Mouse (Mus musculus) intestine, postnatal 0 days (tissue): ENCODE results near the gene Fut2. TPM values are rescaled to one million over a fixed set of nuclear protein-coding genes. Genes with fewer than 3 reads are reported as not detected.

Experiments used
- ATAC-seq: fragments of 200-750 bp; cut with Nextera tagmentation; 2 replicates; pipeline ENCODE4 v1.8.0; 2017; ENCODE audit warnings: mild to moderate bottlenecking, moderate TSS enrichment, moderate library complexity
- H3K27ac ChIP-seq: fragments of 300-500 bp; sonication (generic); 2 replicates; pipeline ENCODE4 v1.5.1; 2014; ENCODE audit warnings: mild to moderate bottlenecking, low read depth, low read length, moderate library complexity
- H3K27me3 ChIP-seq: fragments of 300-500 bp; sonication (generic); replicated peaks from 2 replicates; pipeline ENCODE4 v1.6.1; 2014; ENCODE audit warnings: low read length, mixed read lengths; ENCODE audit not compliant: control insufficient read depth, insufficient read depth
- H3K36me3 ChIP-seq: fragments of 300-500 bp; sonication (generic); 2 replicates; pipeline ENCODE4 v1.6.1; 2014; ENCODE audit warnings: mild to moderate bottlenecking, moderate library complexity; ENCODE audit not compliant: control insufficient read depth, insufficient read depth
- H3K4me1 ChIP-seq: fragments of 300-500 bp; sonication (generic); replicated peaks from 2 replicates; pipeline ENCODE4 v1.6.1; 2014; ENCODE audit warnings: antibody characterized with exemption, low read length, mixed read lengths; ENCODE audit not compliant: control insufficient read depth, insufficient read depth
- H3K4me2 ChIP-seq: fragments of 300-500 bp; sonication (generic); replicated peaks from 2 replicates; pipeline ENCODE4 v1.6.1; 2014; ENCODE audit warnings: low read depth, mild to moderate bottlenecking, moderate library complexity
- H3K4me3 ChIP-seq: fragments of 300-500 bp; sonication (generic); 2 replicates; pipeline ENCODE4 v1.5.1; 2014; ENCODE audit warnings: low read depth, low read length
- H3K9ac ChIP-seq: fragments of 300-500 bp; sonication (generic); 2 replicates; pipeline ENCODE4 v1.6.1; 2014; ENCODE audit warnings: mild to moderate bottlenecking, low read depth, low read length
- H3K9me3 ChIP-seq: fragments of 300-500 bp; sonication (generic); 2 replicates; pipeline ENCODE4 v1.6.1; 2016; ENCODE audit warnings: mixed run types; ENCODE audit not compliant: control insufficient read depth
- CTCF ChIP-seq: sonication (generic); IDR thresholded peaks from 2 replicates; pipeline ENCODE4 v1.5.1; 2016; ENCODE audit warnings: low read depth, mild to moderate bottlenecking, control low read depth, antibody characterized with exemption, moderate library complexity
- WGBS: fragments of 180-500 bp; shearing (Covaris S2); extraction: QIAGEN DNeasy Blood & Tissue Kit; methylation state at CpG from one replicate; pipeline ENCODE4 v1.1.7; 2014; 5-methylcytosine and 5-hydroxymethylcytosine counted together
- polyA plus RNA-seq: library from polyadenylated mRNA; unstranded; fragments of >200 nt; fragmentation: Nextera tagmentation; extraction: Ambion mirVana; gene quantifications from 2 replicates; pipeline ENCODE4 v1.2.1, GENCODE M21; 2015

Gene Fut2
- polyA plus RNA-seq, 1 experiment from 2014 or later, result 3.6 TPM

GRCm38 (mm10) chr7:45700301-45701015, 34.3 kb upstream of the Fut2 start:
- no peaks in the 10 kb centered on the region for H3K36me3 ChIP-seq
- H3K27me3 ChIP-seq, result peaks cover 27% of the 10 kb centered on the region
- H3K9ac ChIP-seq, result no peak overlapping the region
- H3K9me3 ChIP-seq, result no peaks in the 10 kb centered on the region
- TF ChIP-seq CTCF, result no peak
- WGBS, result 2% methylated on average over 20 of the region's 20 CpGs
- H3K27ac ChIP-seq, result no peak overlapping the region
- peak overlapping the region; percentile 34 for H3K4me3 ChIP-seq
- H3K4me2 ChIP-seq, result peak overlapping the region; percentile 55
- no peak for ATAC-seq
- 0 out of 2 replicates have a peak, but pooled peaks cover 6% of the 10 kb centered on the region for H3K4me1 ChIP-seq

- H3K36me3 ChIP-seq, result no peaks in the 10 kb centered on the region
- H3K4me3 ChIP-seq, result peak within 1 kb of the TSS; percentile 34
- TF ChIP-seq CTCF, result no peak
- H3K4me1 ChIP-seq, result 0 out of 2 replicates have a peak, but pooled peaks cover 5% of the 10 kb centered on the region
- no peak within 1 kb of the TSS for H3K9ac ChIP-seq
- H3K4me2 ChIP-seq, result peak within 1 kb of the TSS; percentile 55
- peaks cover 27% of the 10 kb centered on the region for H3K27me3 ChIP-seq
- WGBS, result 4% methylated on average over 34 of the region's 36 CpGs
- ATAC-seq, result no peak
- H3K9me3 ChIP-seq, result no peaks in the 10 kb centered on the region
- no peak within 1 kb of the TSS for H3K27ac ChIP-seq
These were observed 33.4 kb upstream of the Fut2 start, which contains the start of gene Car11 for GRCm38 (mm10) chr7:45699523-45700141. Gene Car11 (plus strand): TSS chr7:45699843.

- no peak overlapping the region for H3K4me2 ChIP-seq
- no peak overlapping the region for H3K27ac ChIP-seq
- peaks cover 27% of the 10 kb centered on the region for H3K27me3 ChIP-seq
- 0 out of 2 replicates have a peak, but pooled peaks cover 2% of the 10 kb centered on the region for H3K4me1 ChIP-seq
- H3K4me3 ChIP-seq, result no peak overlapping the region
- TF ChIP-seq CTCF, result no peak
- H3K9ac ChIP-seq, result no peak overlapping the region
- 82% methylated on average over 5 of the region's 7 CpGs for WGBS
- no peaks in the 10 kb centered on the region for H3K36me3 ChIP-seq
- no peak for ATAC-seq
- H3K9me3 ChIP-seq, result no peaks in the 10 kb centered on the region
These were observed 31.7 kb upstream of the Fut2 start for GRCm38 (mm10) chr7:45697894-45698293.

GRCm38 (mm10) chr7:45695098-45695497, 28.9 kb upstream of the Fut2 start:
- Histone ChIP-seq H3K9me3 (no peaks in the 10 kb centered on the region), H3K4me3 (no peak overlapping the region), H3K27me3 (peaks cover 28% of the 10 kb centered on the region), H3K36me3 (no peaks in the 10 kb centered on the region), H3K9ac (no peak overlapping the region), H3K27ac (no peak overlapping the region), H3K4me2 (no peak overlapping the region), H3K4me1 (0 out of 2 replicates have a peak, but pooled peaks cover under 1% of the 10 kb centered on the region)
- 36% methylated on average over 6 of the region's 6 CpGs for WGBS
- no peak for ATAC-seq
- TF ChIP-seq CTCF, result no peak

- 93% methylated on average over 50 of the region's 50 CpGs for WGBS
- Histone ChIP-seq H3K27ac (no peak within 1 kb of the TSS), H3K4me2 (no peak within 1 kb of the TSS), H3K36me3 (no peaks in the 10 kb centered on the region), H3K27me3 (peaks cover 18% of the 10 kb centered on the region), H3K9ac (no peak within 1 kb of the TSS), H3K9me3 (no peaks in the 10 kb centered on the region), H3K4me1 (no peaks in the 10 kb centered on the region), H3K4me3 (no peak within 1 kb of the TSS)
- peak; percentile 3; the same call in 1 of the 2 replicates for ATAC-seq
- no peak for TF ChIP-seq CTCF
These were observed 27.9 kb upstream of the Fut2 start, which contains the start of gene Sec1 for GRCm38 (mm10) chr7:45693921-45694591. Gene Sec1 (minus strand): TSS chr7:45694402.

- Histone ChIP-seq H3K4me3 (no peak overlapping the region), H3K9me3 (no peaks in the 10 kb centered on the region), H3K4me1 (no peaks in the 10 kb centered on the region), H3K9ac (no peak overlapping the region), H3K27me3 (peaks cover 7% of the 10 kb centered on the region; the same call in 1 of the 2 replicates), H3K4me2 (no peak overlapping the region), H3K36me3 (no peaks in the 10 kb centered on the region), H3K27ac (no peak overlapping the region)
- no peak for ATAC-seq
- WGBS, result 79% methylated on average over 2 of the region's 2 CpGs
- no peak for TF ChIP-seq CTCF
These were observed 26.2 kb upstream of the Fut2 start for GRCm38 (mm10) chr7:45692364-45692763.
